Mouse (Mus musculus) kidney, embryonic 14.5 days (tissue): ENCODE results near the gene Acap1. TPM values are rescaled to one million over a fixed set of nuclear protein-coding genes. Genes with fewer than 3 reads are reported as not detected.
A peak's percentile ranks its signal among the peaks of the same experiment; 100 is the strongest.

Source experiments
- ATAC-seq: fragments of 200-750 bp; cut with Nextera tagmentation; 2 replicates; pipeline ENCODE4 v1.8.0; 2017; ENCODE audit warnings: moderate number of reproducible peaks, mild to moderate bottlenecking, moderate TSS enrichment, moderate library complexity; ENCODE audit not compliant: low FRiP score, low TSS enrichment
- H3K27ac ChIP-seq: fragments of 300-500 bp; sonication (generic); 2 replicates; pipeline ENCODE4 v1.5.1; 2014; ENCODE audit warnings: low read depth, mild to moderate bottlenecking, low read length, moderate library complexity, mixed read lengths
- H3K27me3 ChIP-seq: fragments of 300-500 bp; sonication (generic); 2 replicates; pipeline ENCODE4 v1.6.1; 2014; ENCODE audit warnings: mild to moderate bottlenecking, low read length; ENCODE audit not compliant: control insufficient read depth, insufficient read depth
- H3K36me3 ChIP-seq: fragments of 300-500 bp; sonication (generic); 2 replicates; pipeline ENCODE4 v1.6.1; 2014; ENCODE audit warnings: low read length, mixed read lengths; ENCODE audit not compliant: control insufficient read depth, insufficient read depth
- H3K4me1 ChIP-seq: fragments of 300-500 bp; sonication (generic); 2 replicates; pipeline ENCODE4 v1.6.1; 2014; ENCODE audit warnings: low read length, mixed read lengths; ENCODE audit not compliant: control insufficient read depth, insufficient read depth
- H3K4me2 ChIP-seq: fragments of 300-500 bp; sonication (generic); replicated peaks from 2 replicates; pipeline ENCODE4 v1.6.1; 2014; ENCODE audit warnings: low read depth, mild to moderate bottlenecking, low read length
- H3K4me3 ChIP-seq: fragments of 300-500 bp; sonication (generic); 2 replicates; pipeline ENCODE4 v1.5.1; 2014; ENCODE audit warnings: mild to moderate bottlenecking, low read length
- H3K9ac ChIP-seq: fragments of 300-500 bp; sonication (generic); 2 replicates; pipeline ENCODE4 v1.6.1; 2014; ENCODE audit warnings: low read depth, mild to moderate bottlenecking, low read length, moderate library complexity
- H3K9me3 ChIP-seq: fragments of 300-500 bp; sonication (generic); 2 replicates; pipeline ENCODE4 v1.6.1; 2016; ENCODE audit warnings: low read length; ENCODE audit not compliant: control insufficient read depth
- WGBS: fragments of 180-500 bp; shearing (Covaris S2); extraction: QIAGEN DNeasy Blood & Tissue Kit; methylation state at CpG from one replicate; pipeline ENCODE4 v1.1.7; 2014; 5-methylcytosine and 5-hydroxymethylcytosine counted together
- polyA plus RNA-seq: library from polyadenylated mRNA; unstranded; fragments of >200 nt; fragmentation: Nextera tagmentation; extraction: Ambion mirVana; gene quantifications from 2 replicates; pipeline ENCODE4 v1.2.1, GENCODE M21; 2014

The Acap1 gene
- 0.20 and 0.28 TPM in 2 replicates for polyA plus RNA-seq

- no peak within 1 kb of the TSS for H3K9ac ChIP-seq
- H3K27me3 ChIP-seq, result no peaks in the 10 kb centered on the region
- H3K9me3 ChIP-seq, result no peaks in the 10 kb centered on the region
- no peak for ATAC-seq
- peaks cover 7% of the 10 kb centered on the region for H3K4me1 ChIP-seq
- no peaks in the 10 kb centered on the region for H3K36me3 ChIP-seq
- H3K27ac ChIP-seq, result no peak within 1 kb of the TSS
- H3K4me3 ChIP-seq, result no peak within 1 kb of the TSS
- WGBS, result 75% methylated on average over 4 of the region's 4 CpGs
- H3K4me2 ChIP-seq, result no peak within 1 kb of the TSS
These were observed at the start of gene Acap1 for GRCm38 (mm10) chr11:69895291-69895690. Acap1 (minus strand) TSS chr11:69895539.

GRCm38 (mm10) chr11:69940962-69941361 is 45.6 kb upstream of the Acap1 start:
- Histone ChIP-seq H3K4me1 (peaks cover 4% of the 10 kb centered on the region), H3K27ac (no peak overlapping the region), H3K27me3 (peaks cover 6% of the 10 kb centered on the region; the same call in 1 of the 2 replicates), H3K36me3 (peaks cover 18% of the 10 kb centered on the region), H3K4me2 (no peak overlapping the region), H3K9ac (no peak overlapping the region), H3K4me3 (no peak overlapping the region), H3K9me3 (no peaks in the 10 kb centered on the region)
- ATAC-seq, result no peak
- 63% methylated on average over 4 of the region's 4 CpGs for WGBS

GRCm38 (mm10) chr11:69939731-69940130 is 44.4 kb upstream of the Acap1 start:
- WGBS, result 94% methylated on average over 17 of the region's 17 CpGs

GRCm38 (mm10) chr11:69939181-69939580 is 43.8 kb upstream of the Acap1 start:
- H3K4me1 ChIP-seq, result peaks cover 13% of the 10 kb centered on the region
- no peaks in the 10 kb centered on the region for H3K9me3 ChIP-seq
- H3K36me3 ChIP-seq, result peaks cover 5% of the 10 kb centered on the region; the same call in 1 of the 2 replicates
- no peak overlapping the region for H3K27ac ChIP-seq
- peaks cover 9% of the 10 kb centered on the region; the same call in 1 of the 2 replicates for H3K27me3 ChIP-seq
- no peak overlapping the region for H3K9ac ChIP-seq
- WGBS, result 65% methylated on average over 5 of the region's 5 CpGs
- ATAC-seq, result no peak
- H3K4me3 ChIP-seq, result no peak overlapping the region
- no peak overlapping the region for H3K4me2 ChIP-seq

More at GRCm38 (mm10) chr11:69939731-69940130, 44.4 kb upstream of the Acap1 start:
- no peak overlapping the region for H3K4me2 ChIP-seq
- H3K4me1 ChIP-seq, result peaks cover 8% of the 10 kb centered on the region
- no peak for ATAC-seq
- no peak overlapping the region for H3K4me3 ChIP-seq
- peaks cover 10% of the 10 kb centered on the region for H3K36me3 ChIP-seq
- H3K9ac ChIP-seq, result no peak overlapping the region; the same call in 1 of the 2 replicates
- H3K9me3 ChIP-seq, result no peaks in the 10 kb centered on the region
- H3K27me3 ChIP-seq, result peaks cover 9% of the 10 kb centered on the region; the same call in 1 of the 2 replicates
- H3K27ac ChIP-seq, result no peak overlapping the region

- H3K4me1 ChIP-seq, result peaks cover 13% of the 10 kb centered on the region
- peaks cover 4% of the 10 kb centered on the region; the same call in 1 of the 2 replicates for H3K36me3 ChIP-seq
- H3K27ac ChIP-seq, result no peak overlapping the region
- no peak overlapping the region for H3K9ac ChIP-seq
- peaks cover 9% of the 10 kb centered on the region; the same call in 1 of the 2 replicates for H3K27me3 ChIP-seq
- no peaks in the 10 kb centered on the region for H3K9me3 ChIP-seq
- 32% methylated on average over 9 of the region's 9 CpGs for WGBS
- no peak for ATAC-seq
- no peak overlapping the region for H3K4me3 ChIP-seq
- no peak overlapping the region for H3K4me2 ChIP-seq
These were observed 43.2 kb upstream of the Acap1 start for GRCm38 (mm10) chr11:69938401-69938979.

GRCm38 (mm10) chr11:69937834-69938233 is 42.5 kb upstream of the Acap1 start:
- Histone ChIP-seq H3K27me3 (peaks cover 9% of the 10 kb centered on the region; the same call in 1 of the 2 replicates), H3K9me3 (no peaks in the 10 kb centered on the region), H3K36me3 (peaks cover under 1% of the 10 kb centered on the region; the same call in 1 of the 2 replicates), H3K4me1 (peaks cover 13% of the 10 kb centered on the region), H3K27ac (no peak overlapping the region), H3K9ac (no peak overlapping the region), H3K4me2 (no peak overlapping the region), H3K4me3 (no peak overlapping the region)
- WGBS, result 59% methylated on average over 5 of the region's 5 CpGs
- no peak for ATAC-seq

- H3K4me2 ChIP-seq, result 0 out of 2 replicates have a peak overlapping the region, but pooled peaks have one; percentile 6
- H3K4me3 ChIP-seq, result no peak overlapping the region
- no peaks in the 10 kb centered on the region for H3K36me3 ChIP-seq
- no peak overlapping the region for H3K27ac ChIP-seq
- WGBS, result 35% methylated on average over 4 of the region's 4 CpGs
- peaks cover 9% of the 10 kb centered on the region; the same call in 1 of the 2 replicates for H3K27me3 ChIP-seq
- H3K9ac ChIP-seq, result no peak overlapping the region
- H3K9me3 ChIP-seq, result no peaks in the 10 kb centered on the region
- H3K4me1 ChIP-seq, result peaks cover 13% of the 10 kb centered on the region
- no peak for ATAC-seq
These were observed 42.0 kb upstream of the Acap1 start for GRCm38 (mm10) chr11:69937385-69937784.

GRCm38 (mm10) chr11:69936714-69937347 is 41.5 kb upstream of the Acap1 start:
- Histone ChIP-seq H3K4me1 (peaks cover 13% of the 10 kb centered on the region), H3K27me3 (peaks cover 9% of the 10 kb centered on the region; the same call in 1 of the 2 replicates), H3K9me3 (no peaks in the 10 kb centered on the region), H3K4me3 (peak overlapping the region; percentile 56; the same call in 1 of the 2 replicates), H3K9ac (no peak overlapping the region), H3K4me2 (peak overlapping the region; percentile 100), H3K27ac (no peak overlapping the region), H3K36me3 (no peaks in the 10 kb centered on the region)
- no peak for ATAC-seq
- WGBS, result 29% methylated on average over 9 of the region's 9 CpGs

- H3K4me3 ChIP-seq, result peak overlapping the region; percentile 56
- peaks cover 13% of the 10 kb centered on the region for H3K4me1 ChIP-seq
- H3K4me2 ChIP-seq, result peak overlapping the region; percentile 100
- no peaks in the 10 kb centered on the region for H3K9me3 ChIP-seq
- peaks cover 9% of the 10 kb centered on the region; the same call in 1 of the 2 replicates for H3K27me3 ChIP-seq
- WGBS, result 2% methylated on average over 30 of the region's 30 CpGs
- H3K36me3 ChIP-seq, result no peaks in the 10 kb centered on the region
- peak; percentile 16; the same call in 1 of the 2 replicates for ATAC-seq
- peak overlapping the region; percentile 11; the same call in 1 of the 2 replicates for H3K27ac ChIP-seq
- H3K9ac ChIP-seq, result peak overlapping the region; percentile 66
These were observed 40.8 kb upstream of the Acap1 start for GRCm38 (mm10) chr11:69936156-69936555.
